Mouse (Mus musculus) forebrain, embryonic 16.5 days (tissue): Measurements from ENCODE around the gene Tpcn2. TPM values are rescaled to one million over a fixed set of nuclear protein-coding genes. Genes with fewer than 3 reads are reported as not detected.

ENCODE experiments used
- ATAC-seq: fragments of 200-750 bp; cut with Nextera tagmentation; 2 replicates; pipeline ENCODE4 v1.8.0; 2017; ENCODE audit warnings: mild to moderate bottlenecking, moderate library complexity
- H3K27ac ChIP-seq: fragments of 300-500 bp; sonication (generic); 2 replicates; pipeline ENCODE4 v1.5.1; 2014; ENCODE audit warnings: low read length, control low read depth
- H3K27me3 ChIP-seq: fragments of 300-500 bp; sonication (generic); replicated peaks from 2 replicates; pipeline ENCODE4 v1.6.1; 2014; ENCODE audit warnings: low read length; ENCODE audit not compliant: control insufficient read depth, insufficient read depth
- H3K36me3 ChIP-seq: fragments of 300-500 bp; sonication (generic); 2 replicates; pipeline ENCODE4 v1.6.1; 2014; ENCODE audit not compliant: control insufficient read depth, insufficient read depth
- H3K4me1 ChIP-seq: fragments of 300-500 bp; sonication (generic); replicated peaks from 2 replicates; pipeline ENCODE4 v1.6.1; 2014; ENCODE audit warnings: low read length; ENCODE audit not compliant: control insufficient read depth, insufficient read depth
- H3K4me2 ChIP-seq: fragments of 300-500 bp; sonication (generic); 2 replicates; pipeline ENCODE4 v1.6.1; 2014; ENCODE audit warnings: mild to moderate bottlenecking, low read length, control low read depth
- H3K4me3 ChIP-seq: fragments of 300-500 bp; sonication (generic); replicated peaks from 2 replicates; pipeline ENCODE4 v1.5.1; 2014; ENCODE audit warnings: mild to moderate bottlenecking, low read length, control low read depth
- H3K9ac ChIP-seq: fragments of 300-500 bp; sonication (generic); replicated peaks from 2 replicates; pipeline ENCODE4 v1.6.1; 2014; ENCODE audit warnings: low read depth, low read length, control low read depth
- H3K9me3 ChIP-seq: fragments of 300-500 bp; sonication (generic); 2 replicates; pipeline ENCODE4 v1.6.1; 2016; ENCODE audit warnings: low read length; ENCODE audit not compliant: control insufficient read depth
- WGBS: fragments of 180-500 bp; shearing (Covaris S2); extraction: QIAGEN DNeasy Blood & Tissue Kit; methylation state at CpG from one replicate; pipeline ENCODE4 v1.1.7; 2014; 5-methylcytosine and 5-hydroxymethylcytosine counted together
- polyA plus RNA-seq: library from polyadenylated mRNA; unstranded; fragments of >200 nt; fragmentation: Nextera tagmentation; extraction: Ambion mirVana; gene quantifications from 2 replicates; pipeline ENCODE4 v1.2.1, GENCODE M21; 2015

Gene Tpcn2
- polyA plus RNA-seq, 1 experiment from 2014 or later, result 3.9 TPM

GRCm38 (mm10) chr7:145301008-145301340 is 17.2 kb upstream of the Tpcn2 start:
- Histone ChIP-seq H3K36me3 (no peaks in the 10 kb centered on the region), H3K27ac (no peak overlapping the region), H3K9ac (no peak overlapping the region), H3K4me3 (no peak overlapping the region), H3K9me3 (no peaks in the 10 kb centered on the region), H3K4me1 (0 out of 2 replicates have a peak, but pooled peaks cover 6% of the 10 kb centered on the region), H3K27me3 (no peaks in the 10 kb centered on the region), H3K4me2 (no peak overlapping the region)
- no peak for ATAC-seq

GRCm38 (mm10) chr7:145300321-145301007 is 16.7 kb upstream of the Tpcn2 start, which contains the start of gene Mrgprf:
TSS of gene Mrgprf (plus strand) at chr7:145300828.
- no peaks in the 10 kb centered on the region for H3K9me3 ChIP-seq
- H3K4me3 ChIP-seq, result no peak within 1 kb of the TSS
- H3K4me2 ChIP-seq, result no peak within 1 kb of the TSS
- H3K4me1 ChIP-seq, result 0 out of 2 replicates have a peak, but pooled peaks cover 6% of the 10 kb centered on the region
- H3K9ac ChIP-seq, result no peak within 1 kb of the TSS
- H3K36me3 ChIP-seq, result no peaks in the 10 kb centered on the region
- WGBS, result 40% methylated on average over 11 of the region's 13 CpGs
- ATAC-seq, result no peak
- H3K27ac ChIP-seq, result no peak within 1 kb of the TSS
- no peaks in the 10 kb centered on the region for H3K27me3 ChIP-seq

- no peaks in the 10 kb centered on the region for H3K27me3 ChIP-seq
- H3K4me1 ChIP-seq, result 0 out of 2 replicates have a peak, but pooled peaks cover 6% of the 10 kb centered on the region
- ATAC-seq, result no peak
- no peak overlapping the region for H3K4me2 ChIP-seq
- H3K9ac ChIP-seq, result no peak overlapping the region
- H3K27ac ChIP-seq, result no peak overlapping the region
- WGBS, result 76% methylated on average over 7 of the region's 7 CpGs
- no peaks in the 10 kb centered on the region for H3K9me3 ChIP-seq
- H3K4me3 ChIP-seq, result no peak overlapping the region
- no peaks in the 10 kb centered on the region for H3K36me3 ChIP-seq
Measured at GRCm38 (mm10) chr7:145299562-145300320, 15.9 kb upstream of the Tpcn2 start.

- no peak overlapping the region for H3K4me2 ChIP-seq
- ATAC-seq, result no peak
- H3K9me3 ChIP-seq, result no peaks in the 10 kb centered on the region
- H3K27me3 ChIP-seq, result no peaks in the 10 kb centered on the region
- 61% methylated on average over 3 of the region's 3 CpGs for WGBS
- no peaks in the 10 kb centered on the region for H3K36me3 ChIP-seq
- no peak overlapping the region for H3K4me3 ChIP-seq
- no peak overlapping the region for H3K9ac ChIP-seq
- no peak overlapping the region for H3K27ac ChIP-seq
- H3K4me1 ChIP-seq, result 0 out of 2 replicates have a peak, but pooled peaks cover 6% of the 10 kb centered on the region
Measured at GRCm38 (mm10) chr7:145298666-145299490, 15.1 kb upstream of the Tpcn2 start.

- Histone ChIP-seq H3K4me1 (no peaks in the 10 kb centered on the region), H3K27ac (no peak overlapping the region), H3K4me2 (no peak overlapping the region), H3K27me3 (no peaks in the 10 kb centered on the region), H3K9me3 (no peaks in the 10 kb centered on the region), H3K36me3 (no peaks in the 10 kb centered on the region), H3K9ac (no peak overlapping the region), H3K4me3 (no peak overlapping the region)
- WGBS, result 40% methylated on average over 6 of the region's 6 CpGs
- no peak for ATAC-seq
Measured at GRCm38 (mm10) chr7:145293859-145294258, 10.0 kb upstream of the Tpcn2 start.

- 64% methylated on average over 2 of the region's 2 CpGs for WGBS
- no peak overlapping the region for H3K4me2 ChIP-seq
- H3K27ac ChIP-seq, result no peak overlapping the region
- H3K4me1 ChIP-seq, result no peaks in the 10 kb centered on the region
- no peaks in the 10 kb centered on the region for H3K9me3 ChIP-seq
- H3K36me3 ChIP-seq, result no peaks in the 10 kb centered on the region
- H3K4me3 ChIP-seq, result no peak overlapping the region
- no peak for ATAC-seq
- no peak overlapping the region for H3K9ac ChIP-seq
- no peaks in the 10 kb centered on the region for H3K27me3 ChIP-seq
Measured at GRCm38 (mm10) chr7:145292726-145293125, 8.9 kb upstream of the Tpcn2 start.

GRCm38 (mm10) chr7:145291847-145292246 is 8.0 kb upstream of the Tpcn2 start:
- Histone ChIP-seq H3K27me3 (no peaks in the 10 kb centered on the region), H3K4me3 (no peak overlapping the region), H3K4me1 (no peaks in the 10 kb centered on the region), H3K9ac (no peak overlapping the region), H3K36me3 (no peaks in the 10 kb centered on the region), H3K4me2 (no peak overlapping the region), H3K9me3 (no peaks in the 10 kb centered on the region), H3K27ac (no peak overlapping the region)
- no peak for ATAC-seq
- 88% methylated on average over 2 of the region's 2 CpGs for WGBS

- Histone ChIP-seq H3K36me3 (no peaks in the 10 kb centered on the region), H3K27me3 (no peaks in the 10 kb centered on the region), H3K9ac (no peak overlapping the region), H3K4me2 (no peak overlapping the region), H3K9me3 (no peaks in the 10 kb centered on the region), H3K4me3 (no peak overlapping the region), H3K27ac (no peak overlapping the region), H3K4me1 (no peaks in the 10 kb centered on the region)
- WGBS, result 22% methylated on average over 5 of the region's 5 CpGs
- ATAC-seq, result no peak
Measured at GRCm38 (mm10) chr7:145289302-145289701, 5.5 kb upstream of the Tpcn2 start.

- Histone ChIP-seq H3K27ac (no peak overlapping the region), H3K4me2 (no peak overlapping the region), H3K4me1 (peaks cover 5% of the 10 kb centered on the region), H3K4me3 (no peak overlapping the region), H3K9ac (no peak overlapping the region), H3K36me3 (no peaks in the 10 kb centered on the region), H3K9me3 (no peaks in the 10 kb centered on the region), H3K27me3 (no peaks in the 10 kb centered on the region)
- WGBS, result 82% methylated on average over 6 of the region's 6 CpGs
- ATAC-seq, result no peak
Measured at GRCm38 (mm10) chr7:145287410-145287809, 3.6 kb upstream of the Tpcn2 start.
